Mouse (Mus musculus): ENCODE results near the gene Hspbap1. TPM values are rescaled to one million over a fixed set of nuclear protein-coding genes. Genes with fewer than 3 reads are reported as not detected.

The Hspbap1 gene
- polyA plus RNA-seq, 1 experiment from 2014 or later, result 15.1 TPM

DNA sequence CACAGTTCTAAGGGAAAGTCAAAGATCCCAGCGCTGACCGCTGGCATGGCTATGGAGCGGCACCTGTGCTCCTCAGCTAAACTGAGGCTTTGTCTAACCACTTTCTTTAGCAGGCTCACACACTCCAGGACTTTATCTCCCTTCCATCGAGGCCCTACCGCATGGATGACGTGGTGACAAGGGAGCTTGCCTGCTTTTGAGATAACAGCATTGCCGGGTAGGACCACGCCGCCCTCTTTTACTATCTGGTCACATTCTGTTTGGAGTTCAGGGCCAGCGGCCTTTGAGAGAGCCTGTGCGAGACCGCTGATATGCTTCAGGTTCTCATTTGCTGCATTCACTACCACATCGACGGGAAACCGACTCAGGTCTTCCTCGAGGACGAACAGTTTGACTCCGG, 86.6 kb downstream of the Hspbap1 start:
- Histone ChIP-seq H3K27me3 (ENCODE audit: control insufficient read depth, insufficient read depth, low read length) (no peaks in the 10 kb centered on the region), H3K4me3 (replicated peaks; ENCODE audit: low read length) (no peak overlapping the region), H3K9ac (no peak overlapping the region), H3K4me2 (replicated peaks) (no peak overlapping the region), H3K36me3 (replicated peaks; ENCODE audit: control insufficient read depth, insufficient read depth) (no peaks in the 10 kb centered on the region), H3K4me1 (replicated peaks; ENCODE audit: control insufficient read depth, insufficient read depth, low read length) (no peaks in the 10 kb centered on the region), H3K9me3 (ENCODE audit: control insufficient read depth, low read length) (no peaks in the 10 kb centered on the region), H3K27ac (no peak overlapping the region)
- 93% methylated on average over 18 of the region's 18 CpGs for WGBS
- no peak for ATAC-seq (ENCODE audit: low FRiP score)
- no peak for DNase-seq (ENCODE audit: low spot score)

DNA sequence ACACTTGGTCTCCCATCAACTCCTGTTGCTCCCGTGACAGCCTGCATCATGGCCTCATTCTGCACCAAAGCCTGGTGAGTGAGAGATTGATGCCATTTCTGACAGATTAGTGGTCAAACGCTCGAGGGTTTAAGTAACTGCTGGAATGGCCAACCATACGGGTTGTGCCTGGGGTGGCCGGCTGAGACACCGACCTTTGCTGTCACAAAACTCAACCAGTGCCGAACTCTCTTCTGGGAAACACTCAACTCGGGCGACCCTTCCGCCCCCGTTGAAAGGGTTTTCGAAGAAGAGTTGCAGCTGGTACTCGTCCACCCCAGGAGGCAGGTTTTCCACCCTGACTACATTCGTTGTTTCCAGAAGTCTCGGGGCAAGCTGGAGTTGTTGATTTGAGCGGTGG, 90.1 kb downstream of the Hspbap1 start:
- Histone ChIP-seq H3K36me3 (replicated peaks; ENCODE audit: control insufficient read depth, insufficient read depth) (no peaks in the 10 kb centered on the region), H3K9ac (no peak overlapping the region), H3K4me2 (replicated peaks) (no peak overlapping the region), H3K4me1 (replicated peaks; ENCODE audit: control insufficient read depth, insufficient read depth, low read length) (no peaks in the 10 kb centered on the region), H3K27me3 (ENCODE audit: control insufficient read depth, insufficient read depth, low read length) (no peaks in the 10 kb centered on the region), H3K9me3 (ENCODE audit: control insufficient read depth, low read length) (no peaks in the 10 kb centered on the region), H3K4me3 (replicated peaks; ENCODE audit: low read length) (no peak overlapping the region), H3K27ac (no peak overlapping the region)
- ATAC-seq (ENCODE audit: low FRiP score), result no peak
- WGBS, result 87% methylated on average over 16 of the region's 16 CpGs
- no peak for DNase-seq (ENCODE audit: low spot score)

DNA sequence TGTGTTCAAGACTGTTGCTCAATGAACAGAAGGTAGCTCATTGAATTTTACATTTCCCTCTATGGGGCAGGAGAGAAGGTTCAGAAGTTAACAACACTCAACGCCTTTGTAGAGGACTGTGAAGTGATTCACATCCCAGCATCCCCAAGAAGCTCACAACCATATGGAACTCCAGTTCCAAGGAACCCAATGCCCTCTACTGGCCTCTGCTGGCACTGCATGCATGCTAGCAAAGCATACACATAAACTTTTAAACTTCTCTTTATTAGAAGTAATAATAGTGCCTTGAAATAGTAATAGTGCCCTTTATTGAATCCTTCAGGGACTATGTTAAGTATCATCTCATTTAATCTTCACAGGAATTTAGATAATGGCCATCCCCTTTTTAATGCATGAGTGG, 91.9 kb downstream of the Hspbap1 start:
- 98% methylated on average over 1 of the region's 1 CpGs for WGBS
- no peaks in the 10 kb centered on the region for H3K9me3 ChIP-seq (ENCODE audit: control insufficient read depth, low read length)
- H3K4me3 ChIP-seq (replicated peaks; ENCODE audit: low read length), result no peak overlapping the region
- ATAC-seq (ENCODE audit: low FRiP score), result no peak
- no peak for DNase-seq (ENCODE audit: low spot score)
- H3K27me3 ChIP-seq (ENCODE audit: control insufficient read depth, insufficient read depth, low read length), result no peaks in the 10 kb centered on the region
- H3K27ac ChIP-seq, result no peak overlapping the region
- H3K9ac ChIP-seq, result no peak overlapping the region
- H3K4me1 ChIP-seq (replicated peaks; ENCODE audit: control insufficient read depth, insufficient read depth, low read length), result no peaks in the 10 kb centered on the region
- no peaks in the 10 kb centered on the region for H3K36me3 ChIP-seq (replicated peaks; ENCODE audit: control insufficient read depth, insufficient read depth)
- H3K4me2 ChIP-seq (replicated peaks), result no peak overlapping the region

DNA sequence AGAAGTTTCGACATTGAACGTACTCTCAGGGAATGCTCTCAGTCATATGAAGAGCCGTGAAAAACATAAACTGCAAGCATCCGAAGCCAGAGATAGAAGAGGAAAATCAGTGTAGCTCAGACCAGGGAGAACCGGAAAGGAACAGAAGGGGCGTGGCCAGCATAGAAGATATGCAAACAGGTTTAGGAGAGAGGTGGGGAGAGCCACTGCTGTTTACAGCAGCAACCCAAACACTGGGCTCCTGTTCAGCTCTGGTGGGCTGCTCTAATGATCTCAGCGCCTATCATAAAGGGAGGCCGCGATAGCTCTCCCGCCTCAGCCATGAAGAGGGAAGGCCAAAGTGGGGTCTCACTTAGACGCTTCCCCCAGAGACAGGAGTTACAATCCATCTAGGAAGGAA, 97.6 kb downstream of the Hspbap1 start:
- Histone ChIP-seq H3K9ac (no peak overlapping the region), H3K4me1 (replicated peaks; ENCODE audit: control insufficient read depth, insufficient read depth, low read length) (peaks cover 14% of the 10 kb centered on the region; the same call in 1 of the 2 replicates), H3K4me3 (replicated peaks; ENCODE audit: low read length) (no peak overlapping the region), H3K27ac (no peak overlapping the region), H3K27me3 (ENCODE audit: control insufficient read depth, insufficient read depth, low read length) (peaks cover 31% of the 10 kb centered on the region), H3K4me2 (replicated peaks) (no peak overlapping the region), H3K9me3 (ENCODE audit: control insufficient read depth, low read length) (no peaks in the 10 kb centered on the region), H3K36me3 (replicated peaks; ENCODE audit: control insufficient read depth, insufficient read depth) (no peaks in the 10 kb centered on the region)
- ATAC-seq (ENCODE audit: low FRiP score), result no peak
- WGBS, result 84% methylated on average over 11 of the region's 11 CpGs
- DNase-seq (ENCODE audit: low spot score), result no peak

DNA sequence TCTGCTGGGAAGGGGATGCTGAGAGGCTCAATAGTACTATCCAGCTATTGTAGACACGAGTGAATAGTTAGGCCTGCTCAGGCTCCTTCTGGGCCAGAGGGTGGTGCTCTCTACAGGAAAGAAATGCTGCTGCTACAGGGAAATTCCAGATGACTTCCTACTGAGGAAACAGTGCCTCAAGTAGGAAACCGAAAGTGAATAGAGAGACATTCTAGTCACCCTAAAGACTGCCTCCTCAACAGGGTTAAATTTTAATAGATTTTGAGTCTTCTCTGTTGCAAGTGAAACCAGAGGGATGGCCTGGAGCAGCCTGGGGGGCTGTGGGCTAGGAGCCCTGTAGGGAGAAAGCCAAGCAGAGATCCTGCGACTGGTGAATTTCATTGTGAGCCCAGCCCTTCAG, 99.0 kb downstream of the Hspbap1 start:
- Histone ChIP-seq H3K4me3 (replicated peaks; ENCODE audit: low read length) (no peak overlapping the region), H3K27ac (no peak overlapping the region), H3K27me3 (ENCODE audit: control insufficient read depth, insufficient read depth, low read length) (peaks cover 37% of the 10 kb centered on the region), H3K9ac (no peak overlapping the region), H3K36me3 (replicated peaks; ENCODE audit: control insufficient read depth, insufficient read depth) (no peaks in the 10 kb centered on the region), H3K9me3 (ENCODE audit: control insufficient read depth, low read length) (no peaks in the 10 kb centered on the region), H3K4me2 (replicated peaks) (no peak overlapping the region), H3K4me1 (replicated peaks; ENCODE audit: control insufficient read depth, insufficient read depth, low read length) (peaks cover 14% of the 10 kb centered on the region; the same call in 1 of the 2 replicates)
- ATAC-seq (ENCODE audit: low FRiP score) (no peak), DNase-seq (ENCODE audit: low spot score) (no peak)
- 27% methylated on average over 3 of the region's 3 CpGs for WGBS

DNA sequence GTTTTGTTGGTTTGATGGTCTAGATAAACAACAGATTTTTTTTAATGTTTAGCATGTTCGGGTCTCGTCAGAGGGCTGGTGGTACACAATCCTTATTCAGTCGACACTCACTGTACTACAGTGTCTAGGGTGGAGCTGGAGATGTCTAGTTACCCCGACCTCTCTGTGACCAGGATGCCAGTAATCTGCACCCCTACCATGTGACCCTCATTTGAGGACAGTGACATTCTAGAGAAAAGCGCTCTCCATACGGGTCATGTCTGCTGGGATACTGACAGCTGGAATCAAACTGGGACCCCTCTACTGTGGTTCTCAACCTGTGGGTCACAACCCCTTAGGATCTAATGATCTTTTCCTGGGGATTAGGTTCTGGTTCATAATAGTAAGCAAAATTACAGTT, 99.5 kb downstream of the Hspbap1 start:
- Histone ChIP-seq H3K4me2 (replicated peaks) (no peak overlapping the region), H3K9me3 (ENCODE audit: control insufficient read depth, low read length) (no peaks in the 10 kb centered on the region), H3K36me3 (replicated peaks; ENCODE audit: control insufficient read depth, insufficient read depth) (no peaks in the 10 kb centered on the region), H3K27me3 (ENCODE audit: control insufficient read depth, insufficient read depth, low read length) (peaks cover 37% of the 10 kb centered on the region), H3K9ac (no peak overlapping the region), H3K4me3 (replicated peaks; ENCODE audit: low read length) (no peak overlapping the region), H3K4me1 (replicated peaks; ENCODE audit: control insufficient read depth, insufficient read depth, low read length) (peaks cover 14% of the 10 kb centered on the region; the same call in 1 of the 2 replicates), H3K27ac (no peak overlapping the region)
- WGBS, result 70% methylated on average over 6 of the region's 6 CpGs
- ATAC-seq (ENCODE audit: low FRiP score) (no peak), DNase-seq (ENCODE audit: low spot score) (no peak)

DNA sequence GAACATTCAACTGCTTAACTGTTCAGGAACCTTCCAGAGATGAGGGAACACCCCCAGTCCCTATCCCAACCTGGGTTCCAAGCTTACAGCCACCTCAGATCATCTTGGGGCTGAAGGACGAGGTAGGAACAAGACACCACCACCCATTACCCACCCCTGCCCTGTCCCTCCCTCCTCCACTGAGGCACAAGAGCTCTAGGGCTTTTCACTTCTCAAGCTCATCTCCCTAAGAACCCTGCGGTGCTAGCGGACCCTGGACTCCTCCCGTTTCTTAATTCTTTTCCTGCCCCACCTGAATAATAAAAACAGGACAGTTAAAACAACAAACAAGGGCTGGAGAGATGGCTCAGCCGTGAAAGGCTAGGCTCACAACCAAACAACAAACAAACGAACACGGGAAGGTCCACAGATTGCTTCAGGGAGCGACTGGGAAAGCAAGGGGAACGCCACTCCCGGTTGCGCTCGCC, 100.4 kb downstream of the Hspbap1 start:
- peak overlapping the region; percentile 95 for H3K4me2 ChIP-seq (replicated peaks)
- peaks cover 14% of the 10 kb centered on the region; the same call in 1 of the 2 replicates for H3K4me1 ChIP-seq (replicated peaks; ENCODE audit: control insufficient read depth, insufficient read depth, low read length)
- no peaks in the 10 kb centered on the region for H3K9me3 ChIP-seq (ENCODE audit: control insufficient read depth, low read length)
- no peaks in the 10 kb centered on the region for H3K36me3 ChIP-seq (replicated peaks; ENCODE audit: control insufficient read depth, insufficient read depth)
- H3K27me3 ChIP-seq (ENCODE audit: control insufficient read depth, insufficient read depth, low read length), result peaks cover 37% of the 10 kb centered on the region
- peak overlapping the region; percentile 46 for H3K4me3 ChIP-seq (replicated peaks; ENCODE audit: low read length)
- H3K27ac ChIP-seq, result no peak overlapping the region
- 2% methylated on average over 12 of the region's 12 CpGs for WGBS
- H3K9ac ChIP-seq, result peak overlapping the region; percentile 61
- DNase-seq (ENCODE audit: low spot score) (no peak), ATAC-seq (ENCODE audit: low FRiP score) (no peak)

DNA sequence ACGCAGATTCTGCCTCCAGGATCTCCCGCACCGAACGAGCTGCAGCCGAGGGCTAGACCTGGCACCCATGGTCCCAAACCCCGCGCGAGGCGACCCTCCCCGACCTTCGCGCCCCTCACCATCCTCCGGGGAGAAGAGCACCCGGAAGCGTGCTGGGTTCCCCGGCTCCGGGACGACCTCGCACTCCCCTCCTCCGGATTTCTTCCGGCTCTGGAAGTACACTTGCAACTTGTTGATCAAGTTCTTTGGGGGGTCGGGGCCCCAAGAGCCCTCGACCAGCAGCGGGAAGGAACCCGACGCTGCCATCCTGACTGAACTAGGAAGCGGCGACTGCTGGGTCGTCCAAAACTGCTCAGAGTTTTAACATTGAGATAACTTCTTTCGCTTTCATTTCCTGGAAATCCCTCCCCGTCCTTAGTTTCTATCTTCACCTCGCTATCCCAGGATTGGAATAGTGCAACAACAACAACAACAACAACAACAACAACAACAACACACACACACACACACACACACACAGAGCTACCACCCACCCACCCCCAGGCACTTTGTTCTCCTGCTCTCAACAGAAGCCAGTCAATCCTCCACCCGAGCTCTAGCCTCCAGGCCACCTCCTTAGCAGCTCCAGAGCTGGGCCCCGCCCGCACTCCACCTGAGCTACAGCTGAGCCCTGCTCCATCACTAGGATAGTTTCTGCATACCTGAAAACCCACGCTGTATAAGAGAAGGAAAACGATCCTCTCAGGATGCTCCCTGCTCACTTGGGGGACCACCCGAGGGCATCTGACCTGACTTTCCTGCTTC, 101.1 kb downstream of the Hspbap1 start, which contains the start of gene Parp14:
Gene Parp14, minus strand, starts transcription at position 497 of the 804 bp plus-strand sequence.
- WGBS, result 3% methylated on average over 37 of the region's 38 CpGs
- Histone ChIP-seq H3K4me2 (replicated peaks) (peak within 1 kb of the TSS; percentile 95), H3K36me3 (replicated peaks; ENCODE audit: control insufficient read depth, insufficient read depth) (no peaks in the 10 kb centered on the region), H3K27ac (no peak within 1 kb of the TSS), H3K9me3 (ENCODE audit: control insufficient read depth, low read length) (no peaks in the 10 kb centered on the region), H3K27me3 (ENCODE audit: control insufficient read depth, insufficient read depth, low read length) (peaks cover 37% of the 10 kb centered on the region), H3K4me3 (replicated peaks; ENCODE audit: low read length) (peak within 1 kb of the TSS; percentile 46), H3K4me1 (replicated peaks; ENCODE audit: control insufficient read depth, insufficient read depth, low read length) (peaks cover 14% of the 10 kb centered on the region; the same call in 1 of the 2 replicates), H3K9ac (peak within 1 kb of the TSS; percentile 61)
- ATAC-seq (ENCODE audit: low FRiP score) (peak; percentile 34; the same call in 1 of the 2 replicates), DNase-seq (ENCODE audit: low spot score) (no peak)

DNA sequence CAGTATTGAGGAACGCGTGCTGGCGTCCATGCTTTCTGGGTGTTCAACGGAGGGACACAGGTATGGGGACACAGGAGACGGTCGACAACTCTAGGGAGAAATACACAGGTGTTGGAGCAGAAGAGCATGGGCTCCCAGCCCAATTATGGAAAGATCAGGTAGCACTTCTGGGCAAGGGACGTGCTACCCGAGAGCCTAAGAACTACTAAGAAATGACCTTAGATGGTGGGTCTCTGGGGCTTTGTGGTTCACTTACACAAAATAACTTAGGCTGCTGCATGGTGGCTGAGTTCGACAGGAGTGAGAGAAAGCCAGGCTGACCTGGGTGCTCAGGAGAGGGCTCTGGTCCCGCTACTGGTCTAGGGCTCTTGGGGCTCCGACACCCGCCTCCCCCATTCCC, 101.7 kb downstream of the Hspbap1 start:
- Histone ChIP-seq H3K9ac (no peak overlapping the region), H3K4me2 (replicated peaks) (peak overlapping the region; percentile 95; the same call in 1 of the 2 replicates), H3K4me1 (replicated peaks; ENCODE audit: control insufficient read depth, insufficient read depth, low read length) (peaks cover 14% of the 10 kb centered on the region; the same call in 1 of the 2 replicates), H3K27me3 (ENCODE audit: control insufficient read depth, insufficient read depth, low read length) (peaks cover 37% of the 10 kb centered on the region), H3K27ac (no peak overlapping the region), H3K9me3 (ENCODE audit: control insufficient read depth, low read length) (no peaks in the 10 kb centered on the region), H3K4me3 (replicated peaks; ENCODE audit: low read length) (peak overlapping the region; percentile 46; the same call in 1 of the 2 replicates), H3K36me3 (replicated peaks; ENCODE audit: control insufficient read depth, insufficient read depth) (no peaks in the 10 kb centered on the region)
- ATAC-seq (ENCODE audit: low FRiP score) (no peak), DNase-seq (ENCODE audit: low spot score) (no peak)
- 26% methylated on average over 12 of the region's 12 CpGs for WGBS
